Mouse (Mus musculus) intestine, postnatal 0 days (tissue): Measurements from ENCODE around the gene Olfr996. TPM values are rescaled to one million over a fixed set of nuclear protein-coding genes. Genes with fewer than 3 reads are reported as not detected.
A peak's percentile ranks its signal among the peaks of the same experiment; 100 is the strongest.
"Not testable (repeated sequence)": the region's sequence is repeated elsewhere in the genome, so short reads cannot be mapped to it uniquely, and the experiment has no call there.

Experiments used
- ATAC-seq: fragments of 200-750 bp; cut with Nextera tagmentation; 2 replicates; pipeline ENCODE4 v1.8.0; 2017; ENCODE audit warnings: mild to moderate bottlenecking, moderate TSS enrichment, moderate library complexity
- H3K27ac ChIP-seq: fragments of 300-500 bp; sonication (generic); 2 replicates; pipeline ENCODE4 v1.5.1; 2014; ENCODE audit warnings: mild to moderate bottlenecking, low read depth, low read length, moderate library complexity
- H3K27me3 ChIP-seq: fragments of 300-500 bp; sonication (generic); replicated peaks from 2 replicates; pipeline ENCODE4 v1.6.1; 2014; ENCODE audit warnings: low read length, mixed read lengths; ENCODE audit not compliant: control insufficient read depth, insufficient read depth
- H3K36me3 ChIP-seq: fragments of 300-500 bp; sonication (generic); 2 replicates; pipeline ENCODE4 v1.6.1; 2014; ENCODE audit warnings: mild to moderate bottlenecking, moderate library complexity; ENCODE audit not compliant: control insufficient read depth, insufficient read depth
- H3K4me1 ChIP-seq: fragments of 300-500 bp; sonication (generic); replicated peaks from 2 replicates; pipeline ENCODE4 v1.6.1; 2014; ENCODE audit warnings: antibody characterized with exemption, low read length, mixed read lengths; ENCODE audit not compliant: control insufficient read depth, insufficient read depth
- H3K4me2 ChIP-seq: fragments of 300-500 bp; sonication (generic); replicated peaks from 2 replicates; pipeline ENCODE4 v1.6.1; 2014; ENCODE audit warnings: low read depth, mild to moderate bottlenecking, moderate library complexity
- H3K4me3 ChIP-seq: fragments of 300-500 bp; sonication (generic); 2 replicates; pipeline ENCODE4 v1.5.1; 2014; ENCODE audit warnings: low read depth, low read length
- H3K9ac ChIP-seq: fragments of 300-500 bp; sonication (generic); 2 replicates; pipeline ENCODE4 v1.6.1; 2014; ENCODE audit warnings: mild to moderate bottlenecking, low read depth, low read length
- H3K9me3 ChIP-seq: fragments of 300-500 bp; sonication (generic); 2 replicates; pipeline ENCODE4 v1.6.1; 2016; ENCODE audit warnings: mixed run types; ENCODE audit not compliant: control insufficient read depth
- CTCF ChIP-seq: sonication (generic); IDR thresholded peaks from 2 replicates; pipeline ENCODE4 v1.5.1; 2016; ENCODE audit warnings: low read depth, mild to moderate bottlenecking, control low read depth, antibody characterized with exemption, moderate library complexity
- WGBS: fragments of 180-500 bp; shearing (Covaris S2); extraction: QIAGEN DNeasy Blood & Tissue Kit; methylation state at CpG from one replicate; pipeline ENCODE4 v1.1.7; 2014; 5-methylcytosine and 5-hydroxymethylcytosine counted together
- polyA plus RNA-seq: library from polyadenylated mRNA; unstranded; fragments of >200 nt; fragmentation: Nextera tagmentation; extraction: Ambion mirVana; gene quantifications from 2 replicates; pipeline ENCODE4 v1.2.1, GENCODE M21; 2015

Olfr996 gene
- not detected in 2 replicates for polyA plus RNA-seq

DNA sequence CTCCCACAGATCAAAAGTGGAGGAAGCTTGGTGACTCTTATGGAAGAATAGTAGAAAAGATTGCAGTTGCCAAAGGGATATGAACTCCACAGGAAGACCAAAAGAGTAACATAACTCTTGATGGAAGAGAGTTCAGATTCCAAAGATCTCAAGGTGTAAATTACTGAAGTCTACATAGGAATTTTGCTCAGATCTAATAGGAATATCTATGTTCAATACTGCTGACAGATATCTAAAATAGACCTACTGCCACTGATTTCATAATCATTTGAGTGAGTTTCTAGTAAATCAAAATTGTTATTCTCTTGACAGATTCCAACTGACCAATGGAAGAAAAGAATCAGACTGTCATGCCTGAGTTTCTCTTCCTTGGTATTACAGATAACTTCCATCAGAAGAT lies at the start of gene Olfr996:
TSS of gene Olfr996 (plus strand) at position 301 of the 400 bp plus-strand sequence.
- ATAC-seq: no peak
- Histone ChIP-seq H3K4me3 (no peak within 1 kb of the TSS), H3K27me3 (no peaks in the 10 kb centered on the region), H3K27ac (no peak within 1 kb of the TSS), H3K9ac (no peak within 1 kb of the TSS), H3K9me3 (no peaks in the 10 kb centered on the region), H3K36me3 (no peaks in the 10 kb centered on the region), H3K4me1 (no peaks in the 10 kb centered on the region), H3K4me2 (no peak within 1 kb of the TSS)
- TF ChIP-seq CTCF: no peak

DNA sequence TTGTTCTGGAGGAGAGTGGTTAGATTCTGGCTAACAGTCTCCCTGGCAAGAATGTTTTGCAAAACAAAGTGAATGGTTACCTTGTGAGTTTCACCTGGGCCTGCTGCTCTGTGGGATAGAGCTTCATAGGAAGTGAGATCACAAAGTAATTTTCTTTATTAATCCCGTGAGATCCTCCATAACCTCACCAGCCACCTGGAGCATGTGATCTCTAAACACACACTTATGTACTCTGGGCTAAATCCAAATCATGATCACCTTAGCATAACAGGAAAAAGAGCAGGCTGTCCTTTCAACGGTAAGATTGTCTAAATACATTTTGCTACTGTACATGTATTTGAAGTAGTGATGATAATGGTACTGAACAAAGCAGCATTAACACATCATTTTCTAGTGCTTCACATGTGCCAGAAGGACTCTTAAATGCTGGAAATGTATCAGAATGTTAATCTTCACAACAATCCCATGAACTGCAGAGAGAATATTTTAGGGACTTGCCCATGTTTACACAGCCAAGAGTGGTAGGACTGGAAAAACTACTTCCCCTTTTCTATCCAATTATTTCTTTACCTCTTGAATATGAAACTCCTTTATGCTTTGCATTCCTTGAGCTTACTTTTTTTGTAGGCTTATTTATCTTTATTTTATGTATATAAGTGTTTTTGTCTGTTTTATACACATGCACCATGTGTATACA lies 46.8 kb upstream of the Olfr996 start:
- 49% methylated on average over 2 of the region's 2 CpGs for WGBS

GRCm38 (mm10) chr2:85533934-85534333 lies 45.1 kb upstream of the Olfr996 start:
- H3K36me3 ChIP-seq: no peaks in the 10 kb centered on the region
- TF ChIP-seq CTCF: no peak
- no peak overlapping the region for H3K4me3 ChIP-seq
- no peaks in the 10 kb centered on the region for H3K27me3 ChIP-seq
- H3K4me1 ChIP-seq: no peaks in the 10 kb centered on the region
- H3K9ac ChIP-seq: no peak overlapping the region
- no peak overlapping the region for H3K27ac ChIP-seq
- 49% methylated on average over 1 of the region's 1 CpGs for WGBS
- ATAC-seq: no peak
- no peaks in the 10 kb centered on the region for H3K9me3 ChIP-seq
- H3K4me2 ChIP-seq: no peak overlapping the region

More for the DNA sequence above, 46.8 kb upstream of the Olfr996 start:
- no peak for TF ChIP-seq CTCF
- no peaks in the 10 kb centered on the region for H3K27me3 ChIP-seq
- H3K4me2 ChIP-seq: no peak overlapping the region
- no peaks in the 10 kb centered on the region for H3K36me3 ChIP-seq
- no peaks in the 10 kb centered on the region for H3K4me1 ChIP-seq
- ATAC-seq: no peak
- no peak overlapping the region for H3K9ac ChIP-seq
- no peak overlapping the region for H3K4me3 ChIP-seq
- H3K27ac ChIP-seq: no peak overlapping the region
- H3K9me3 ChIP-seq: no peaks in the 10 kb centered on the region

DNA sequence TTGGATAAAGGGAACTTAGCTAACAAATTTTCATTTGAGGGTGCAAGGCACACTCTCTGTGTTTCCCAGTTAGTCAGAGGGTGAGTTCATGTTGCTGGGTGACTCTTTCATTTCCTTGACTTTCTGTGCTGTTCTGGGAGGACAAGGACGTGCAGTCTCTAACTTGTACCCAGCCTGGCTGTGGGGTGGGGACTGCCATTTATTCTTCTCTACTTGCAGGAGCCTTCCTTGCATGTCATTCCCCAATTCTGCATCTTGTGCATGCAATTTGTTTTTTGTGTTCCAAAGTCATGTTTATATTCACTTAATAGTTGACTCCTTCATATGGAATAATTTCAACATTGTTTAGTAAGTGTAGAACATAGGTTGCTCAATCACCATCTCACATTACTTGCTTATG lies 24.2 kb upstream of the Olfr996 start:
- Histone ChIP-seq H3K4me3 (no peak overlapping the region), H3K36me3 (no peaks in the 10 kb centered on the region), H3K9me3 (no peaks in the 10 kb centered on the region), H3K4me1 (no peaks in the 10 kb centered on the region), H3K27me3 (no peaks in the 10 kb centered on the region), H3K4me2 (no peak overlapping the region), H3K27ac (no peak overlapping the region), H3K9ac (no peak overlapping the region)
- ATAC-seq: no peak
- 48% methylated on average over 1 of the region's 1 CpGs for WGBS
- no peak for TF ChIP-seq CTCF

DNA sequence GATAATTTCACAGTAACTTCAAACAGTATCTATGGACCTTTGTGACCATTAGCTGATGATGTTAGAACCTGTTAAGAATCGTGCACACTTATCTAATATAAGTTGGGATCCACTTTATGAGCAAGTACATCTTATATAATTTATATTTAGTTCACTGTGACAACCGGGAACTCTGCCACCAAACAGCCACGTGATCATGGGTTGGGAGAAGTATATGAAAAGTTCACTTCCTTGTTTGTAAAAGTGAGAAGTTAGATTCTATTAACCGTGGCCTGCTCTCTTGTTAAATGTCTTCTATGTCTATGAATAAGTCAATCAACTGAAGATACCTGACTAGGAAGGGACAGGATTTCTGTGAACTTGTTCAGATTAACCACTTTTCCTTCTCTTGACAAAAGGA lies 18.8 kb upstream of the Olfr996 start:
- Histone ChIP-seq H3K9me3 (no peaks in the 10 kb centered on the region), H3K36me3 (no peaks in the 10 kb centered on the region), H3K9ac (no peak overlapping the region), H3K27ac (no peak overlapping the region), H3K4me2 (no peak overlapping the region), H3K4me3 (no peak overlapping the region), H3K27me3 (no peaks in the 10 kb centered on the region), H3K4me1 (no peaks in the 10 kb centered on the region)
- 19% methylated on average over 4 of the region's 4 CpGs for WGBS
- no peak for ATAC-seq
- no peak for TF ChIP-seq CTCF

DNA sequence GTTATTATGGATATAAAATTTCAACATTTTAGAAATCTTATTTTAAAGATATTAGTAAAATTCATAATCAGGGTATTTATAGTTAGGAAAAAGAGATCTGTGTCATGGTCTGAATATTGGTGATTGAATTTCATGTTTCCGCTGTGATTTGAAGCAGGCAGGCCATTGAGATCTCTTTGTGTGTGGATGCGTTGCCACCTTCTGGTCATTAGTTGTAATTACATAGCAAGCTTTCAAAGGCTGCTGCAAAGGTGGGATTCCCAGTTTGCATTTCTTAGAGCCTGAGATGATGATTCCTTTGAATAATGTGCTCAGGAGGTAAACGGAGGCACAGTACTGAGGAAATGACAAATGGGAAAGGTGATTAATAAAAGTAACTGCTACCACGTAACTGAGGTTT lies 17.8 kb upstream of the Olfr996 start:
- Histone ChIP-seq H3K27me3 (no peaks in the 10 kb centered on the region), H3K4me1 (no peaks in the 10 kb centered on the region), H3K27ac (no peak overlapping the region), H3K9ac (no peak overlapping the region), H3K4me3 (no peak overlapping the region), H3K9me3 (no peaks in the 10 kb centered on the region), H3K4me2 (no peak overlapping the region), H3K36me3 (no peaks in the 10 kb centered on the region)
- TF ChIP-seq CTCF: peak; percentile 88
- no peak for ATAC-seq
- 21% methylated on average over 4 of the region's 4 CpGs for WGBS

DNA sequence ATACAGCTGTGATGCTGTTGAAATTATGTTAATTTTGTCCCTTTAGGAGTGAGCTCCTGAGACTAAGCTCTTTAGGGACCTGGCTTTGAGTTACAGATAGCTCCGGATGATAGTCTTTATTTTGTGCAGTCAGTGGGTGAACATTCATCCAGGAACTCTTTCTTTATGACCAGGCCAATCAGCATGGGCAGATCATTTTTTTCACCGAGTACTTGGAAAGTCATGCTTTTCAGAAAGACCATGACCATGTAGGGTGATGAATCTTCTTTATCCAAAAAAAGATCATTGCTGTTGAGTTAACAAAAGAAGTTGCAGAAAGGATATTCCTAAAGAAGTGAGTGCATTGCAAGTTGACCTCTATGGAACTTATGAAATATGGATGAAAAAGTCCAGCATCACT lies 9.6 kb downstream of the Olfr996 start, which contains the start of gene Olfr998:
TSS of gene Olfr998 (plus strand) at position 301 of the 400 bp plus-strand sequence.
- H3K9me3 ChIP-seq, H3K36me3 ChIP-seq, H3K9ac ChIP-seq, H3K4me3 ChIP-seq, H3K4me1 ChIP-seq, ATAC-seq, H3K27ac ChIP-seq, H3K27me3 ChIP-seq, H3K4me2 ChIP-seq: not testable (repeated sequence)
- 84% methylated on average over 2 of the region's 2 CpGs for WGBS
